Mouse (Mus musculus) gastrocnemius, adult 2 months (tissue): ENCODE results near the gene St7. TPM values are rescaled to one million over a fixed set of nuclear protein-coding genes. Genes with fewer than 3 reads are reported as not detected.

ENCODE experiments used
- DNase-seq: peaks from one replicate; pipeline ENCODE4 v3.0.0; 2022
- H3K27ac ChIP-seq: fragments of 200-600 bp; 2 replicates; pipeline ENCODE4 v1.8.1; 2022; ENCODE audit warnings: mild to moderate bottlenecking
- H3K4me3 ChIP-seq: fragments of 200-600 bp; 2 replicates; pipeline ENCODE4 v1.8.1; 2022; ENCODE audit warnings: mild to moderate bottlenecking, moderate library complexity
- CTCF ChIP-seq: fragments of 200-600 bp; IDR thresholded peaks from 2 replicates; pipeline ENCODE4 v1.8.1; 2022; ENCODE audit warnings: antibody characterized with exemption, mild to moderate bottlenecking, moderate library complexity
- intact Hi-C: fragments of 180-260 bp; cut with DNase I; formaldehyde crosslinking; loops from one replicate; pipeline ENCODE4 v1.15.1; 2025
- total RNA-seq, 2 experiments: library from RNA; stranded (reverse); gene quantifications; 2 replicates each; pipeline ENCODE4 v1.2.3; 2021

The St7 gene
- total RNA-seq, 2 experiments from 2014 or later = 13.0 to 14.0 TPM

DNA sequence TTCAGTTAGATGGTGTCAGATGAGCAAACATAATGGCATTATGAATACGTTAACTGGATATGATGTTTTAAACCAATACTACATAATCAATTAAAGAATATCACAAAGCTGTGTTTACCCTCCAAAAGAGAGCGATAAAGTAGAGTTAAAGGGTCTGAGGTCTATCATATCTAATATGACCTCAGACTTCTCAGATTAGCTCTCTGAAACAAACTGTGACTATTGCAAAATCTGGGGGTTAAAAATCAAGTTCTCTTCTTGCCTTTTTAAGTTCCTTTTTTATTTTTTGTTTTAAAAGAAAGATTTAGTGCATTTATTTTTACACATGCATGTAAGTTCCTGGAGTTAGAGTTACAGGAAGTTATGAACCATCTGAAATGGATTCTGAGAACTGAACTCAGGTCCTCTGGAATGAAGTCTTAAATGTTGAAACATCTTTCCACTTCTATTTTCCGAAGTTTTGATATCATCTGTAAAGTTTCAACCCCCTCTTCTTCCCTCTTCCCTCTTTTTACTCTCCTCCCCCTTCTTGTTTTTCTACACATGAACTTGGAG lies 86.0 kb downstream of the St7 start:
- TF ChIP-seq CTCF = no peak
- intact Hi-C loops = no loop called here
- DNase-seq = no peak
- Histone ChIP-seq H3K27ac (no peak overlapping the region), H3K4me3 (no peak overlapping the region)

GRCm38 (mm10) chr6:17783511-17783910 lies 90.8 kb downstream of the St7 start:
- Histone ChIP-seq H3K27ac (no peak overlapping the region), H3K4me3 (no peak overlapping the region)
- TF ChIP-seq CTCF = no peak
- no peak for DNase-seq
- intact Hi-C loops = no loop called here

- DNase-seq = no peak
- intact Hi-C loops = no loop called here
- no peak for TF ChIP-seq CTCF
- no peak overlapping the region for H3K27ac ChIP-seq
- H3K4me3 ChIP-seq = no peak overlapping the region
Measured at GRCm38 (mm10) chr6:17784523-17784922, 91.8 kb downstream of the St7 start.

- DNase-seq = no peak
- no peak for TF ChIP-seq CTCF
- intact Hi-C loops = no loop called here
- no peak overlapping the region for H3K4me3 ChIP-seq
- no peak overlapping the region for H3K27ac ChIP-seq
Measured at GRCm38 (mm10) chr6:17785248-17785647, 92.5 kb downstream of the St7 start.

DNA sequence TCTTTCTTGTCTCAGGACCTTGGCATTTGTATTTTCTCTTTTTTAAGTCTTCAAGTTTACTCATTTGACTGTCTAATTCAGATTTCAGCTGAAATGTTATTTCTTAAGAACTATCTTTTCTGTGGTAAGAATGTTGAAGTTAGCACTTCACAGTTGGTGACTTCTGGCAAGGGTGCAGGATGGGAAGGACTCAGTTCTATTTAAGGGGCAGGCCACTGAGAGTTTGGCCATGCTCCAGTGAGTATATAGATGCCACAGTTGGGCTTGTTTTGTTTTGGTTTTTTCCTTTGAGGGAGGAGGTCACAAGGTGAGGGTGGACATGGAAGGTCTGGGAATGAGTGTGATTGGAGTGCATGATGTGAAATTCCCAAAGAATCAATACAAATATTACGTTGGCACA lies 95.1 kb downstream of the St7 start:
- Histone ChIP-seq H3K27ac (no peak overlapping the region), H3K4me3 (no peak overlapping the region)
- intact Hi-C loops = no loop called here
- no peak for DNase-seq
- TF ChIP-seq CTCF = no peak

- TF ChIP-seq CTCF = no peak
- intact Hi-C loops = no loop called here
- DNase-seq = no peak
- H3K27ac ChIP-seq = peak overlapping the region; percentile 28; the same call in 1 of the 2 replicates
- H3K4me3 ChIP-seq = no peak overlapping the region
Measured at GRCm38 (mm10) chr6:17790251-17790650, 97.5 kb downstream of the St7 start.

DNA sequence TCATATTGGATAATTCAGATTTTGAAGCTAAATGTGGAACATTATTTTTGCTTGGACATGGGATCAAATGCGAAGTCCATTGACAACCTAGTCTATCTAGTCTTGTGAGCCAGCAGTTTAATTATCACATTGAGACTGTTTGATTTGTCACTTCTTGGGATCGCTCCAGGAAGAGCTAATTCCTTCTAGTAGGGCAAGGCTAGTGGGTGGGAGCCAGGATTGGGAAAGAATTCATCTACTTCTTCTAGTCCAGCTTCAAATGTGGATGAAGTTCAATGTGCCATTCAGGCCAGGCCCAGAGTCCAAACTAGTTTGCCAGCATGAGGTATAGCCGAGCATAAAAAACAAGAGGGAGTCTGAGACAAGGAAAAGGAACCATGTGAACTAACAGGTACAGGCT lies 100.7 kb downstream of the St7 start:
- no peak for DNase-seq
- intact Hi-C loops = no loop called here
- no peak for TF ChIP-seq CTCF
- no peak overlapping the region for H3K27ac ChIP-seq
- no peak overlapping the region for H3K4me3 ChIP-seq

DNA sequence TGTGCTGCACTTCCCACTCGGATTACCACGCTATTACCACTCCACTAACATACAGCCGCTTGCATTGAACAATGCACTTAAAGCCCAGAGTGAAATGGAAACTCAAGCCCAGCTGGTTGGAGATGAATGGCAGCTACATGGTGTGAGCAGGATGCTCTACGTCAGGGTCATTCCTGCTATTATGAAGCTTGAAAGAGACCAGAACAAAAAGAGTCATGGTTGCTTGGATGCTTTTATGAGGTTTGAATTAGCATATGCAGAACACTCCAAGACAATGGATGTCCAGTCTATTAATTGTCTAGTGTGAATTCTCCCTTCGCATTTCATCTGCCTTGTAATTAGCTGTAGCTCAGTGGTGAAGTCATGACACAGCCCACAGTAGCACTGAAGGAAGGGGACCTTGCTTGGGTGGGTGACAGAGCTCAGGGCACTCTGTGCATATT lies 104.6 kb downstream of the St7 start:
- no peak for TF ChIP-seq CTCF
- intact Hi-C loops = no loop called here
- H3K4me3 ChIP-seq = no peak overlapping the region
- no peak for DNase-seq
- no peak overlapping the region for H3K27ac ChIP-seq

GRCm38 (mm10) chr6:17800694-17801093 lies 108.0 kb downstream of the St7 start:
- no peak for TF ChIP-seq CTCF
- DNase-seq = no peak
- H3K4me3 ChIP-seq = no peak overlapping the region
- H3K27ac ChIP-seq = no peak overlapping the region
- intact Hi-C loops = no loop called here

DNA sequence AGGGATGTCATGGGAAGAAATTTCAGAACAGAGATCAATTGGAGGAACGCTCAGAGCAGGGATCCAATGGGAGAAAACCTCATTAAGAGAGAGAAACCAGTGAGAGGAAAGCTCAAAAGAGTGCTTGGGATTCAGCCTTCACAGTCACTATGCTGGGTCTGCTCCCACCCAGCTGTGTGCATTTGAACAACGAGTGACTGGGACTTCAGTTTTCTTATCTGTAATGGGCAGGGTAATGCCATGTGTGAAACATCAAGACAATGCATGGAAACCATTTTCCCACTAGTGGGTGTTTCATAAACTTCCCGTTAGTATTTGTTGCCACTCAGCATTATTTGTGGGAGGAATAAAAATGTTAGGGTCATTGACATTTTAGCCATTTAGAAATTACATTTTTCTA lies 111.7 kb downstream of the St7 start:
- TF ChIP-seq CTCF = no peak
- no peak for DNase-seq
- no peak overlapping the region for H3K4me3 ChIP-seq
- intact Hi-C loops = no loop called here
- no peak overlapping the region for H3K27ac ChIP-seq

- TF ChIP-seq CTCF = no peak
- no peak for DNase-seq
- intact Hi-C loops = no loop called here
- no peak overlapping the region for H3K4me3 ChIP-seq
- H3K27ac ChIP-seq = no peak overlapping the region
Measured at GRCm38 (mm10) chr6:17806569-17806968, 113.8 kb downstream of the St7 start.

DNA sequence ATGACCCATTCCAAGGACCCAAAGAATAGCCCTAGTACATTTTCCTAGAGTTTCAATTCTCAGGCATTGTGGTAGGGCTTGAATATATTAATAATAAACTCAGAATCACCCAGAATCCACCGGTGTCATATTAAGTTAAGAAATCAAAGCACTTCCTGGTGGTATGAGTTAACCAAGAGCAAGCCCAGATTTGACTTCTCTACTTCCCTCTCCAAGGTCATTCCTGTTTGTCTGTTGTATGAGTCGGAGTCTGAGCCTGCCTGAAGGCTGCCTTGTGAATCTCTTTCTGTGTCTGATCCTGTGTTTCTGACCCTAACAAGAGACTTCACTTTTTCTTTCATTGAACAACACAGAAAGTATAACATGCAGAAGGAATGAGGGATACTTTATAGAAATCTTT lies 118.3 kb downstream of the St7 start:
- Histone ChIP-seq H3K4me3 (no peak overlapping the region), H3K27ac (no peak overlapping the region)
- TF ChIP-seq CTCF = no peak
- no peak for DNase-seq
- intact Hi-C loops = loop anchor here (5.0 kb wide), 1 partner anchor 44 kb away; no protein-coding TSS in a partner anchor

DNA sequence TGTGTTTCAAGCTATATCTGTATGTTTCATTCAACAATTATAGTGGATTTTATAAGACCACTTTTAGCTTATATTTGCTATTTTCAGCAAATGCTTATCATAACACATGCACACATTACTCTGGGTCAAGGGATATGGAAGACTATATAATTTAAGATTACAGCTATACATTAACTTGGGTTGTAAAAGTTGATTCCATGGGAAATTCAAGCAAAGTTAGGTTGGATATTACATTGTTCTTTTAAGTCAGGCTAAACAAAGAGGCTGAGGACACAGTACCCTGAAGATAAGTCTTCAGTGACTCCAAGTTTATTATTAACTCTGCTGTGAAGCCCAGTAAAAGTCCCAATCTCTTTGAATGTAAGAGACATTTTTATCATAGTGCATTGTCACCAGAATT lies 118.8 kb downstream of the St7 start:
- DNase-seq = no peak
- no peak overlapping the region for H3K4me3 ChIP-seq
- no peak for TF ChIP-seq CTCF
- no peak overlapping the region for H3K27ac ChIP-seq
- intact Hi-C loops = loop anchor here (5.0 kb wide), 1 partner anchor 44 kb away; no protein-coding TSS in a partner anchor

DNA sequence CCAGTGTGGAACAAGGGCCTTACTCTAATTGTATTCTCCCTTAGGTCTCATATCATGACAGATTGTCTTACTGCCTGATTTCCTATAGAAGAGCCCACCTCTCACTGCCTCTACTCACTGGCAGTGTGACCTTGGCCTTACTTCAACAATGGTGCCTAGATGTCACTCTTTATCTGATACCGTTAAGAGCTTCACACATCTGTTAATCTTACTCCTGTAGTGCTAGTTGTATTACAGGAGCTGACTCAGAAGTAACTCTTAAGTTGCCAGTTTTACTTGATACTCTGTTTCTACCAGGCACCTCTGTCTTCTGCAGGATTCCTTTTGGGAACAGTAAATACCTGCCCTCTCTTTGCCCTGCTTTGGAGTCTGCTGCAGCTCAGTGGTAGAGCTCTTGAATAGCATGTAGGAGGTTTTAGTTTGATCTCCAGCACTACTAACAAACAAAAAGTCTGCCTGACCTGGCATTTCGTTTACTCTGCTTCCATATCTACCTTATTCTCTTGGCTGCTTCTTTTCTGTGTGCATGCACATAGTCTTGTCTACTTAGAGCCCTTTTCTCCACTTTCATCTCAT lies 121.4 kb downstream of the St7 start:
- no peak for DNase-seq
- Histone ChIP-seq H3K27ac (no peak overlapping the region), H3K4me3 (no peak overlapping the region)
- peak; percentile 42 for TF ChIP-seq CTCF
- intact Hi-C loops = loop anchor here (5.0 kb wide), 1 partner anchor 47 kb away; no protein-coding TSS in a partner anchor
